Mouse (Mus musculus): ENCODE results near the gene S1pr2. TPM values are rescaled to one million over a fixed set of nuclear protein-coding genes. Genes with fewer than 3 reads are reported as not detected.

The S1pr2 gene
- total and polyA plus RNA-seq, 3 experiments, result 1.3 to 3.2 (median 2.0) TPM

DNA sequence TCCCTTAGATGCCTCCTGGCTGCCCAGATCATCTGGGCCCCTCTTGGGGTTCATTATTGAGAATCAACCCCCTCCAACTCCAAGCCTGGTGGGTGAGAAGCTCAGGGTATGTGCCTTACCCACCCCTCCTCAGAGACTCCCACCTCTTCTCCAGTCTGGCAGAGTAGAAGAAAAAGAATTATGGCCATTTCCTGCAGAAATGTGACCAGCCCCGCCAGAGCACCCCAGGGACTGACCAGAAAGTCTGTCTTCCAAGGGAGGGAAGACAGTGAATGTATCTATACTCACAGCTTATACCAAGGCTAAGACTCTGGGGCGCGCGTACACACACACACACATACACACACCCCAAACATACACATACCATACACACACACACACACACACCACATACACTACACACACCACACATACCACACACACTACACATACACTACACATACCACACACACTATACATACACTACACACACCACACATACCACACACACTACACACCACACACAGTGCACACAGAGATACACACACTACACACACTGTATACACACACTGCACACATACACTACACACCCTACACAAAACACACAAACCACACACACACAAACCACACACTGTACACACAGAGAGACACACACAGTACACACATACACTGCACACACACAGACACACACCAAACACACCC is 3.4 kb downstream of the S1pr2 start:
- no peaks in the 10 kb centered on the region for H3K9me3 ChIP-seq (replicated peaks; ENCODE audit: low read length)
- no peaks in the 10 kb centered on the region for H3K27me3 ChIP-seq (replicated peaks)
- peaks cover 10 to 18% of the 10 kb centered on the region in 2 experiments for H3K4me1 ChIP-seq (ENCODE audit: control insufficient read depth in 1 of 2, insufficient read depth in 2 of 2)
- no peak overlapping the region; the same call in 1 of the 2 replicates for H3K27ac ChIP-seq (ENCODE audit: insufficient read depth, low read depth)
- DNase-seq (ENCODE audit: extremely low read depth), result no peak
- no peak overlapping the region for H3K9ac ChIP-seq (ENCODE audit: insufficient read depth, low read depth)
- in situ Hi-C loops (cut with MboI; ENCODE audit: low pct_ligation_motif_present, low pct_unique_long_range_greater_than_20kb, low sequenced_read_pairs) (no loop called here), dilution Hi-C loops (cut with MboI; ENCODE audit: extremely low pct_ligation_motif_present, extremely low pct_unique_long_range_greater_than_20kb, low sequenced_read_pairs) (no loop called here)
- TF ChIP-seq CTCF (conservative IDR thresholded peaks at IDR 0.05 in 1 of 2, IDR thresholded peaks at IDR 0.05 in 1 of 2; ENCODE audit: low read depth in 2 of 2, low read length in 2 of 2) (no peak), RCOR1 (conservative IDR thresholded peaks at IDR 0.05; ENCODE audit: low read depth, low read length) (no peak), USF2 (conservative IDR thresholded peaks at IDR 0.05; ENCODE audit: low read depth, low read length) (no peak), MAX (IDR thresholded peaks at IDR 0.05; ENCODE audit: low read length) (no peak), RAD21 (IDR thresholded peaks at IDR 0.05; ENCODE audit: low read depth, low read length) (no peak), MAZ (IDR thresholded peaks at IDR 0.05; ENCODE audit: low read depth, low read length) (no peak), NRF1 (IDR thresholded peaks at IDR 0.05; ENCODE audit: low read depth, low read length) (no peak), ETS1 (conservative IDR thresholded peaks at IDR 0.05; ENCODE audit: low read depth, low read length) (no peak), ELF1 (IDR thresholded peaks at IDR 0.05; ENCODE audit: low read depth, low read length) (no peak), E2F4 (IDR thresholded peaks at IDR 0.05; ENCODE audit: insufficient replicate concordance, low read depth, low read length) (no peak), MEF2A (IDR thresholded peaks at IDR 0.05; ENCODE audit: borderline replicate concordance, low read depth, low read length) (no peak), MAFK (IDR thresholded peaks at IDR 0.05; ENCODE audit: insufficient replicate concordance, low read length) (no peak), POLR2A (IDR thresholded peaks at IDR 0.05; ENCODE audit: low read depth, low read length) (no peak)
- peaks cover 1 to 11% of the 10 kb centered on the region in 2 experiments for H3K36me3 ChIP-seq (replicated peaks in 1 of 2; ENCODE audit: control insufficient read depth in 1 of 2, insufficient read depth in 1 of 2, low read length in 1 of 2)
- H3K79me2 ChIP-seq (replicated peaks; ENCODE audit: control insufficient read depth, extremely low read depth, insufficient read depth, poor library complexity, severe bottlenecking), result no peaks in the 10 kb centered on the region
- no peak overlapping the region for H3K4me2 ChIP-seq (ENCODE audit: insufficient read depth, low read depth, poor library complexity, severe bottlenecking)
- no peak overlapping the region for H3K4me3 ChIP-seq (replicated peaks in 1 of 3; ENCODE audit: low read depth in 2 of 3, low read length in 2 of 3, poor library complexity in 1 of 3)

GRCm38 (mm10) chr9:20972141-20972992 is 4.2 kb downstream of the S1pr2 start:
- H3K79me2 ChIP-seq (replicated peaks; ENCODE audit: control insufficient read depth, extremely low read depth, insufficient read depth, poor library complexity, severe bottlenecking), result no peaks in the 10 kb centered on the region
- in situ Hi-C loops (cut with MboI; ENCODE audit: low pct_ligation_motif_present, low pct_unique_long_range_greater_than_20kb, low sequenced_read_pairs) (no loop called here), dilution Hi-C loops (cut with MboI; ENCODE audit: extremely low pct_ligation_motif_present, extremely low pct_unique_long_range_greater_than_20kb, low sequenced_read_pairs) (no loop called here)
- no peak overlapping the region for H3K4me3 ChIP-seq (replicated peaks in 1 of 3; ENCODE audit: low read depth in 2 of 3, low read length in 2 of 3, poor library complexity in 1 of 3)
- peaks cover 10 to 18% of the 10 kb centered on the region in 2 experiments for H3K4me1 ChIP-seq (ENCODE audit: control insufficient read depth in 1 of 2, insufficient read depth in 2 of 2)
- H3K27me3 ChIP-seq (replicated peaks), result no peaks in the 10 kb centered on the region
- H3K9me3 ChIP-seq (replicated peaks; ENCODE audit: low read length), result no peaks in the 10 kb centered on the region
- H3K4me2 ChIP-seq (ENCODE audit: insufficient read depth, low read depth, poor library complexity, severe bottlenecking), result no peak overlapping the region
- no peak overlapping the region for H3K27ac ChIP-seq (ENCODE audit: insufficient read depth, low read depth)
- H3K36me3 ChIP-seq (replicated peaks in 1 of 2; ENCODE audit: control insufficient read depth in 1 of 2, insufficient read depth in 1 of 2, low read length in 1 of 2), result peaks cover 7 to 19% of the 10 kb centered on the region in 2 experiments
- TF ChIP-seq JUN (IDR thresholded peaks at IDR 0.05; ENCODE audit: insufficient read depth, low read depth, low read length) (no peak), SMC3 (IDR thresholded peaks at IDR 0.05; ENCODE audit: low read depth, low read length) (no peak), GABPA (IDR thresholded peaks at IDR 0.05; ENCODE audit: insufficient replicate concordance, low read depth, low read length) (no peak), MYC (IDR thresholded peaks at IDR 0.05; ENCODE audit: low read depth, low read length) (no peak), RCOR1 (conservative IDR thresholded peaks at IDR 0.05; ENCODE audit: low read depth, low read length) (no peak), USF2 (conservative IDR thresholded peaks at IDR 0.05; ENCODE audit: low read depth, low read length) (no peak)
- H3K9ac ChIP-seq (ENCODE audit: insufficient read depth, low read depth), result no peak overlapping the region
- no peak for DNase-seq (ENCODE audit: extremely low read depth)
